Mouse (Mus musculus) small intestine, adult 10 weeks (tissue): ENCODE results near the gene Noxa1. TPM values are rescaled to one million over a fixed set of nuclear protein-coding genes. Genes with fewer than 3 reads are reported as not detected.

ENCODE experiments used
- polyA plus RNA-seq: library from polyadenylated mRNA; stranded (reverse); fragments of 350-450 nt; fragmentation: Illumina TruSeq; extraction: RNeasy Lipid Tissue Mini Kit (QIAGEN cat#74804); gene quantifications from one replicate; pipeline ENCODE4 v1.2.3, GENCODE M21; 2014; ENCODE audit warnings: low replicate concordance

The Noxa1 gene
- polyA plus RNA-seq = not detected

GRCm38 (mm10) chr2:25095109-25095850 is at the start of gene Noxa1:
TSS of gene Noxa1 (minus strand) at chr2:25095149.

GRCm38 (mm10) chr2:25080076-25080475 is 14.9 kb downstream of the Noxa1 start, which contains the start of gene Entpd8:
TSS of gene Entpd8 (plus strand) at chr2:25080304.

GRCm38 (mm10) chr2:25054221-25055067 is 40.5 kb downstream of the Noxa1 start, which contains the start of gene Nsmf:
TSS of gene Nsmf (plus strand) at chr2:25054355.

Other genes starting within 250 kb of the Noxa1 start
- gene Ehmt1, start 175.5 kb downstream of the Noxa1 start, polyA plus RNA-seq = 10.2 TPM
- 13.2 TPM for gene Arrdc1, start 159.9 kb downstream of the Noxa1 start, polyA plus RNA-seq
- 3.6 TPM for gene Zmynd19, start 145.4 kb downstream of the Noxa1 start, polyA plus RNA-seq
- 1.4 TPM for gene Dph7, start 132.7 kb downstream of the Noxa1 start, polyA plus RNA-seq
- 23.6 TPM for gene Mrpl41, start 120.1 kb downstream of the Noxa1 start, polyA plus RNA-seq
- 2.2 TPM for gene Pnpla7, start 119.1 kb downstream of the Noxa1 start, polyA plus RNA-seq
- gene Nsmf, start 40.8 kb downstream of the Noxa1 start, polyA plus RNA-seq = 1.8 TPM
- gene Entpd8, start 14.8 kb downstream of the Noxa1 start, polyA plus RNA-seq = 43.1 TPM
- 17.8 TPM for gene Nrarp, start 85.6 kb upstream of the Noxa1 start, polyA plus RNA-seq
- gene Tor4a, start 101.7 kb upstream of the Noxa1 start, polyA plus RNA-seq = 2.0 TPM
- 3.2 TPM for gene Nelfb, start 116.3 kb upstream of the Noxa1 start, polyA plus RNA-seq
- gene Stpg3, start 119.5 kb upstream of the Noxa1 start, polyA plus RNA-seq = not detected
- not detected for gene Fam166a, start 123.6 kb upstream of the Noxa1 start, polyA plus RNA-seq
- 46.6 TPM for gene Tubb4b, start 129.6 kb upstream of the Noxa1 start, polyA plus RNA-seq
- gene Slc34a3, start 139.2 kb upstream of the Noxa1 start, polyA plus RNA-seq = not detected
- gene Rnf224, start 141.6 kb upstream of the Noxa1 start, polyA plus RNA-seq = not detected
- not detected for gene Rnf208, start 147.1 kb upstream of the Noxa1 start, polyA plus RNA-seq
- gene Cysrt1, start 147.3 kb upstream of the Noxa1 start, polyA plus RNA-seq = not detected
- gene AL732309.1, start 151.7 kb upstream of the Noxa1 start, polyA plus RNA-seq = 0.93 TPM
- not detected for gene Tmem203, start 160.3 kb upstream of the Noxa1 start, polyA plus RNA-seq
- gene Tprn, start 167.5 kb upstream of the Noxa1 start, polyA plus RNA-seq = 2.3 TPM
- 0.56 TPM for gene Ssna1, start 177.3 kb upstream of the Noxa1 start, polyA plus RNA-seq
- gene Anapc2, start 177.3 kb upstream of the Noxa1 start, polyA plus RNA-seq = 4.6 TPM
- gene Tmem210, start 193.0 kb upstream of the Noxa1 start, polyA plus RNA-seq = not detected
- 0.37 TPM for gene Lrrc26, start 194.8 kb upstream of the Noxa1 start, polyA plus RNA-seq
- gene Grin1, start 224.0 kb upstream of the Noxa1 start, polyA plus RNA-seq = not detected
- gene Man1b1, start 237.2 kb upstream of the Noxa1 start, polyA plus RNA-seq = 13.8 TPM